Mouse (Mus musculus) liver, postnatal 0 days (tissue): ENCODE data around the gene Clec2l. TPM values are rescaled to one million over a fixed set of nuclear protein-coding genes. Genes with fewer than 3 reads are reported as not detected.
"Not testable (repeated sequence)": the region's sequence is repeated elsewhere in the genome, so short reads cannot be mapped to it uniquely, and the experiment has no call there.

Experiments used
- ATAC-seq: fragments of 200-750 bp; cut with Nextera tagmentation; 2 replicates; pipeline ENCODE4 v1.8.0; 2017; ENCODE audit warnings: mild to moderate bottlenecking, moderate library complexity
- DNase-seq: peaks from one replicate; pipeline ENCODE4 v3.0.0-alpha.2; 2016
- H3K27ac ChIP-seq: fragments of 300-500 bp; sonication (generic); 2 replicates; pipeline ENCODE4 v1.5.1; 2014; ENCODE audit warnings: antibody characterized with exemption, moderate library complexity, mild to moderate bottlenecking, low read depth
- H3K27me3 ChIP-seq: fragments of 300-500 bp; sonication (generic); 2 replicates; pipeline ENCODE4 v1.6.1; 2014; ENCODE audit warnings: low read length, control low read depth, mixed read lengths; ENCODE audit not compliant: insufficient read depth
- H3K36me3 ChIP-seq: fragments of 300-500 bp; sonication (generic); replicated peaks from 2 replicates; pipeline ENCODE4 v1.6.1; 2014; ENCODE audit warnings: mild to moderate bottlenecking, control low read depth, low read length, moderate library complexity, mixed read lengths; ENCODE audit not compliant: insufficient read depth
- H3K4me1 ChIP-seq: fragments of 300-500 bp; sonication (generic); 2 replicates; pipeline ENCODE4 v1.6.1; 2014; ENCODE audit warnings: antibody characterized with exemption, mild to moderate bottlenecking, control low read depth; ENCODE audit not compliant: insufficient read depth
- H3K4me2 ChIP-seq: fragments of 300-500 bp; sonication (generic); 2 replicates; pipeline ENCODE4 v1.6.1; 2014; ENCODE audit warnings: low read depth, mild to moderate bottlenecking, low read length, moderate library complexity, mixed read lengths
- H3K4me3 ChIP-seq: fragments of 300-500 bp; sonication (generic); 2 replicates; pipeline ENCODE4 v1.5.1; 2014; ENCODE audit warnings: low read depth, low read length
- H3K9ac ChIP-seq: fragments of 300-500 bp; sonication (generic); replicated peaks from 2 replicates; pipeline ENCODE4 v1.6.1; 2014; ENCODE audit warnings: mild to moderate bottlenecking, moderate library complexity
- H3K9me3 ChIP-seq: fragments of 300-500 bp; sonication (generic); 2 replicates; pipeline ENCODE4 v1.6.1; 2016; ENCODE audit warnings: mild to moderate bottlenecking, control low read depth, low read length, mixed read lengths
- CTCF ChIP-seq: sonication (generic); IDR thresholded peaks from 2 replicates; pipeline ENCODE4 v1.5.1; 2016; ENCODE audit warnings: antibody characterized with exemption, low read depth
- EP300 ChIP-seq: IDR thresholded peaks from 2 replicates; pipeline ENCODE4 v1.6.1; 2016; ENCODE audit warnings: antibody characterized with exemption, low read depth, mild to moderate bottlenecking
- WGBS: fragments of 180-500 bp; shearing (Covaris S2); extraction: QIAGEN DNeasy Blood & Tissue Kit; methylation state at CpG from one replicate; pipeline ENCODE4 v1.1.7; 2014; ENCODE audit not compliant: insufficient replicate concordance; 5-methylcytosine and 5-hydroxymethylcytosine counted together
- polyA plus RNA-seq: library from polyadenylated mRNA; unstranded; fragments of >200 nt; fragmentation: Nextera tagmentation; extraction: Ambion mirVana; gene quantifications from 2 replicates; pipeline ENCODE4 v1.2.1, GENCODE M21; 2015

The Clec2l gene
- polyA plus RNA-seq, 1 experiment from 2014 or later: not detected

DNA sequence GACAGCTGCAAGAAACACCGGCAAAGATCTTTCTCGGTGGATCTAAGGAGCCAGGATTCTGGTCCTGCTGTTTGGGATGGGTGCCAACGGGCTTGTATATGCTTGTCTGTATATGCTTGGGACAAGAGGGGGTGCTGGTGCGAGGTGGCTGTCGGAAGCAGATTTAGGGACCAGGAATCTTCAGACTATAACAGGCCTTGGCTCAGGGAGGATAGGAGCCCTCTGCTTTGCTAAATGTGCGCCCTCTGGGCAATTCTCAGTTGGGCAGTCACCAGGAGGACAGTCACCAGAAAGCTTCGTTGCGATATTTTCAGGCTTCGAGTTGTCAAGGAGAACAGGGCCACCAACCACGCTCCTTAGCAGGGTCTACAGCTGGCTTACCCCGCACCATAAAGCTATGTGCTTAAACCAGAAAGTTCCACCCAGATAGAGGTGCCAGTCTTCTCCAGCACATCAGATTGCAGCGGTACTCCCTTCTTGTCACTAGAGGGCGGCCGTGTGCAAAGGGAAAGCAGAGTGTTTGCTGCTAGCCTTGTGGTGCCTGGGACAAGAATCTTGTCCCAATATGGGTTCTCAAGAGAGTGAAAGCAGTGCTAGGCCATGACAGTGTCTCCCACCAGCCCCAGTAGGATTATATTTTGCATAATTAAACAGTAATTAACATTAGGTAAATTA lies 12.5 kb upstream of the Clec2l start:
- Histone ChIP-seq H3K9ac (no peak overlapping the region), H3K36me3 (no peaks in the 10 kb centered on the region), H3K27me3 (no peaks in the 10 kb centered on the region), H3K27ac (no peak overlapping the region), H3K9me3 (no peaks in the 10 kb centered on the region), H3K4me3 (no peak overlapping the region), H3K4me1 (no peaks in the 10 kb centered on the region), H3K4me2 (no peak overlapping the region)
- DNase-seq (peak; percentile 73), ATAC-seq (peak; percentile 57)
- WGBS: 34% methylated on average over 14 of the region's 14 CpGs
- TF ChIP-seq CTCF (peak; percentile 96), EP300 (no peak)

DNA sequence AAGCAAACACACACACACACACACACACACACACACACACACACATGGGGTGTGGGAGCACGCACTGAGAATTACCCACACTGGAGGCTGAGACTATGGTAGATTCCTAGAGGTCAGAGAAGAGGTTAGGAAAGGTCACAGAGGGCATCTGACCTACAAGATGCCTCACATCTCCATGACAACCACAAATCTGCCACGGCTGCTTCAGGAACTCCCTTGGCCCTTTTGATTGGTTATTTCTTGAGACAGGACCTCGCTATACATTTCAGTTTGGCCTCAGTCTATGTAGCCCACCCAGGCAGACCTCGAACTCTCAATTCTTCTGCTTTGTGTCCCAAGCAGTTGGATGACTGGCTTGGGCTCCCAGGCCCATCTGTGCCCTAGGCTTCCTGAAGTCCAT lies 1.2 kb upstream of the Clec2l start:
- Histone ChIP-seq H3K27me3 (peaks cover 50% of the 10 kb centered on the region), H3K4me3 (no peak overlapping the region), H3K9ac (no peak overlapping the region), H3K4me2 (no peak overlapping the region), H3K36me3 (no peaks in the 10 kb centered on the region), H3K4me1 (no peaks in the 10 kb centered on the region; the same call in 1 of the 2 replicates), H3K27ac (no peak overlapping the region), H3K9me3 (no peaks in the 10 kb centered on the region)
- DNase-seq (no peak), ATAC-seq (no peak)
- WGBS: 56% methylated on average over 4 of the region's 4 CpGs
- TF ChIP-seq EP300: no peak
- no peak for TF ChIP-seq CTCF

DNA sequence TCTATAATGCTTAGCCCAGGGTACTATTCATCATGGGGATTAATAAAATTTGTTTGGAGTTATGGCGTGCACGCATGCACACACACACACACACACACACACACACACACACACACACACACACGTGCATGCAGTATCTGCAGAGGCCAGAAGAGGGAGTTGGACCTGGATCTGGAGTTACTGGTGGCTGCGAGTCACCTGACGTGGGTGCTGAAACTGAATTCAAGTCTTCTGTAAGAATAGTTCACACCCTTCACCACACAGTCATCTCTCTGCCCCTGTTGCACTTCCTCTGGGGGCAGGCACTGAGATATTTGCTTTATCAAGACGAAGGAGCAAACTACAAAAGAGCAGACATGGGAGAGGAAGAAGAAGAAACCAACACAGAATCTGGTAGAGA lies 6.7 kb downstream of the Clec2l start:
- Histone ChIP-seq H3K36me3 (no peaks in the 10 kb centered on the region), H3K27ac (no peak overlapping the region), H3K4me1 (peaks cover 2% of the 10 kb centered on the region; the same call in 1 of the 2 replicates), H3K27me3 (peaks cover 12% of the 10 kb centered on the region; the same call in 1 of the 2 replicates), H3K4me3 (no peak overlapping the region), H3K9ac (no peak overlapping the region), H3K4me2 (no peak overlapping the region), H3K9me3 (no peaks in the 10 kb centered on the region)
- ATAC-seq (no peak), DNase-seq (no peak)
- peak; percentile 52 for TF ChIP-seq CTCF
- no peak for TF ChIP-seq EP300
- 57% methylated on average over 6 of the region's 6 CpGs for WGBS

DNA sequence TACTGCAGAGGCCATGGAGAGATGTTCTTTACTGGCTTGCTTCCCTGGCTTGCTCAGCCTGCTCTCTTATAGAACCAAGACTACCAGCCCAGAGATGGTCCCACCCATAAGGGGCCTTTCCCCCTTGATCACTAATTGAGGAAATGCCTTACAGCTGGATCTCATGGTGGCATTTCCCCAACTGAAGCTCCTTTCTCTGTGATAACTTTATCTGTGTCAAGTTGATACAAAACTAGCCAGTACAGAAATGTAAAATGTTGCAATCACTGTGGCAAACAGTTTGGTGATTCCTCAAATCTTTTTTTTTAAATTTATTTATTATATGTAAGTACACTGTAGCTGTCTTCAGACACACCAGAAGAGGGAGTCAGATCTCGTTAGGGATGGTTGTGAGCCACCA lies 7.6 kb downstream of the Clec2l start:
- H3K9ac ChIP-seq, ATAC-seq, H3K27me3 ChIP-seq, H3K4me1 ChIP-seq, H3K4me2 ChIP-seq, H3K9me3 ChIP-seq, H3K36me3 ChIP-seq, H3K27ac ChIP-seq, H3K4me3 ChIP-seq, DNase-seq: not testable (repeated sequence)
- 80% methylated on average over 1 of the region's 1 CpGs for WGBS

DNA sequence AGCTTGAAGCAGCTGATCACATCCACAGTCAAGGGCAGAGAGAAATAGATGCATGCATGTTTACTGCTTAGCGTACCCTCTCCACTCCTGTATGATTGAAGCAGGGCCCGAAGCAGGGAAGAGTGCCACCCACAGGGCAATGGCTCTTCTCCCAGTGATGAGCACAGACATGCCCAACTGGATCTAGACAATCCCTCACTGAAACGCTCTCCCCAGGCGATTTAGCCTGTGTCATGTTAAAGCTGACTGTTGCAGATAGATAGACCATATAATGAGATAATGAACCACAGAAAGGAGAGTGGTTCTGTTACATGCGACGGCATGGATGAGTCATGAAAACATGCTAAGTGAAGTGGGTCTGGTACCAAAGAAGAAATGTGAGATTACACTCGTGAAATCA lies 8.4 kb downstream of the Clec2l start:
- H3K4me2 ChIP-seq: no peak overlapping the region
- H3K27ac ChIP-seq: no peak overlapping the region
- ATAC-seq (no peak; the same call in 1 of the 2 replicates), DNase-seq (no peak)
- H3K9me3 ChIP-seq: no peaks in the 10 kb centered on the region
- no peak overlapping the region for H3K4me3 ChIP-seq
- WGBS: 57% methylated on average over 7 of the region's 7 CpGs
- no peaks in the 10 kb centered on the region for H3K36me3 ChIP-seq
- H3K4me1 ChIP-seq: peaks cover 4% of the 10 kb centered on the region; the same call in 1 of the 2 replicates
- H3K9ac ChIP-seq: no peak overlapping the region
- no peaks in the 10 kb centered on the region for H3K27me3 ChIP-seq
- TF ChIP-seq EP300 (no peak), CTCF (no peak)

DNA sequence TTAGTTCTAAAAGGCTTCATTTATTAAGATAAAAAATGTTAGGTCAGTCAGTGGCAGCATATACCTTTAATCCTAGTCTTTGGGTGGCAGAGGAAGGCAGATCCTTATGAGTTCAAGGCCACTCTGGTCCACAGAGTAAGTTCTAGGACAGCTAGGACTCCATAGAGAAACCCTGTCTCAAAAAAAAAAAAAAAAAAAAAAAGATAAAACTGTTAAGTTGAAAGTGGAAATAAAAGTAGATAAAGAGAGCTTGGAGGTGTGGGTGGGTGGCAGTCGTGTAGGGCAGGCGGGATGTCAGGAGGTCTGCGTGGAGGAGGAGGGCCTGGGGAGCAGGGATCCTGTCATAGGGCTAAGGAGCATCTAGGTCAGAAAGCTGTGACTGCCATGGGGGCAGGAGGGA lies 9.1 kb downstream of the Clec2l start:
- no peak overlapping the region for H3K4me3 ChIP-seq
- H3K4me1 ChIP-seq: peaks cover 5% of the 10 kb centered on the region; the same call in 1 of the 2 replicates
- no peaks in the 10 kb centered on the region for H3K27me3 ChIP-seq
- TF ChIP-seq CTCF (no peak), EP300 (no peak)
- H3K4me2 ChIP-seq: no peak overlapping the region
- WGBS: 65% methylated on average over 3 of the region's 3 CpGs
- ATAC-seq (no peak), DNase-seq (no peak)
- no peaks in the 10 kb centered on the region for H3K36me3 ChIP-seq
- H3K9me3 ChIP-seq: no peaks in the 10 kb centered on the region
- H3K27ac ChIP-seq: no peak overlapping the region
- H3K9ac ChIP-seq: no peak overlapping the region
